8 mouse cellular contexts compared by ENCODE assay signal in genomic region chr5:144963817-144964261, GRCm38 (mm10). TPM values are rescaled to one million over a fixed set of nuclear protein-coding genes. Genes with fewer than 3 reads are reported as not detected.
DNase-seq lines count a peak whose midpoint lies in the region; ATAC-seq and TF ChIP-seq lines count a peak whose summit lies in the region.

No protein-coding gene starts in this region.

- peaks cover 35% of the 10 kb centered on the region for H3K4me1 ChIP-seq in forebrain, embryonic 16.5 days (replicated peaks; ENCODE audit: control insufficient read depth, insufficient read depth, low read length)
- peaks cover 16% of the 10 kb centered on the region for H3K4me1 ChIP-seq in lung, embryonic 14.5 days (ENCODE audit: insufficient read depth)
- H3K4me1 ChIP-seq in neural tube, embryonic 14.5 days (ENCODE audit: control insufficient read depth, insufficient read depth, low read length): peaks cover 15% of the 10 kb centered on the region

- 0 out of 2 replicates have a peak overlapping the region, but pooled peaks have one; percentile 5 for H3K4me3 ChIP-seq in forebrain, embryonic 16.5 days (replicated peaks; ENCODE audit: low read length)
- peak overlapping the region; percentile 81 for H3K4me3 ChIP-seq in lung, embryonic 14.5 days (ENCODE audit: low read depth, low read length)
- 0 out of 2 replicates have a peak overlapping the region, but pooled peaks have one; percentile 10 for H3K4me3 ChIP-seq in neural tube, embryonic 14.5 days (ENCODE audit: low read depth, low read length)

- no peaks in the 10 kb centered on the region for H3K36me3 ChIP-seq in forebrain, embryonic 16.5 days (ENCODE audit: control insufficient read depth, insufficient read depth)
- no peaks in the 10 kb centered on the region for H3K36me3 ChIP-seq in lung, embryonic 14.5 days (ENCODE audit: insufficient read depth)
- H3K36me3 ChIP-seq in neural tube, embryonic 14.5 days (ENCODE audit: control insufficient read depth, insufficient read depth, low read length): no peaks in the 10 kb centered on the region

- peak; percentile 93 for DNase-seq in ES-CJ7 (ENCODE audit: low read depth, low spot score)
- DNase-seq in brain, embryonic 14.5 days (ENCODE audit: low read depth): peak; percentile 67
- DNase-seq in heart, postnatal 36 days: peak; percentile 63 to 65
- DNase-seq in kidney, postnatal 4 days: peak; percentile 82 to 86
- DNase-seq in lung, embryonic 14.5 days: peak; percentile 85
- peak; percentile 56 to 60 for DNase-seq in thymus, postnatal 10 days (ENCODE audit: low spot score in 2 of 2)

- ATAC-seq in forebrain, embryonic 16.5 days: peak; percentile 3; the same call in 1 of the 2 replicates
- ATAC-seq in lung, embryonic 14.5 days (ENCODE audit: insufficient read depth): peak; percentile 59
- 0 out of 2 replicates have a peak, but pooled peaks have one; percentile 8 for ATAC-seq in neural tube, embryonic 14.5 days (ENCODE audit: low read depth)

- no peak overlapping the region for H3K9ac ChIP-seq in forebrain, embryonic 16.5 days (replicated peaks; ENCODE audit: low read depth, low read length)
- peak overlapping the region; percentile 40; the same call in 1 of the 2 replicates for H3K9ac ChIP-seq in lung, embryonic 14.5 days
- H3K9ac ChIP-seq in neural tube, embryonic 14.5 days (replicated peaks; ENCODE audit: low read depth, low read length): 0 out of 2 replicates have a peak overlapping the region, but pooled peaks have one; percentile 22

- peak overlapping the region; percentile 82 for H3K4me2 ChIP-seq in forebrain, embryonic 16.5 days (ENCODE audit: low read length)
- peak overlapping the region; percentile 81 for H3K4me2 ChIP-seq in lung, embryonic 14.5 days
- H3K4me2 ChIP-seq in neural tube, embryonic 14.5 days (ENCODE audit: low read depth, low read length): peak overlapping the region; percentile 76

- TF ChIP-seq POLR2A in brain, embryonic 14.5 days (IDR thresholded peaks at IDR 0.05; ENCODE audit: borderline replicate concordance, extremely low read depth, insufficient read depth, insufficient read length, poor library complexity, severe bottlenecking): no peak

- no peaks in the 10 kb centered on the region for H3K9me3 ChIP-seq in forebrain, embryonic 16.5 days (ENCODE audit: control insufficient read depth, low read length)
- H3K9me3 ChIP-seq in lung, embryonic 14.5 days (ENCODE audit: low read depth, low read length): no peaks in the 10 kb centered on the region
- H3K9me3 ChIP-seq in neural tube, embryonic 14.5 days (ENCODE audit: control insufficient read depth, low read length): no peaks in the 10 kb centered on the region

- H3K27me3 ChIP-seq in forebrain, embryonic 16.5 days (replicated peaks; ENCODE audit: control insufficient read depth, insufficient read depth, low read length): no peaks in the 10 kb centered on the region; the same call in 1 of the 2 replicates
- H3K27me3 ChIP-seq in lung, embryonic 14.5 days (ENCODE audit: insufficient read depth, low read length): no peaks in the 10 kb centered on the region
- H3K27me3 ChIP-seq in neural tube, embryonic 14.5 days (ENCODE audit: control insufficient read depth, insufficient read depth, low read length): no peaks in the 10 kb centered on the region

- peak overlapping the region; percentile 59 for H3K27ac ChIP-seq in forebrain, embryonic 16.5 days (ENCODE audit: low read length)
- H3K27ac ChIP-seq in lung, embryonic 14.5 days (ENCODE audit: low read depth): peak overlapping the region; percentile 80
- peak overlapping the region; percentile 40; the same call in 1 of the 2 replicates for H3K27ac ChIP-seq in neural tube, embryonic 14.5 days (ENCODE audit: low read depth, low read length)

- intact Hi-C loops in heart, postnatal 36 days (cut with DNase I): loop anchor here (2.0 to 10.0 kb wide), 2 partner anchors 49 to 199 kb away; partner anchors contain the start of genes Tmem130 and Trrap

- WGBS in forebrain, embryonic 16.5 days: 6% methylated on average over 13 of the region's 13 CpGs
- 3% methylated on average over 13 of the region's 13 CpGs for WGBS in lung, embryonic 14.5 days
- 8% methylated on average over 13 of the region's 13 CpGs for WGBS in neural tube, embryonic 14.5 days

- TF ChIP-seq CTCF in brain, embryonic 14.5 days (IDR thresholded peaks at IDR 0.05; ENCODE audit: borderline replicate concordance, extremely low read depth, insufficient read depth, insufficient read length): no peak
- no peak for TF ChIP-seq CTCF in lung, embryonic 14.5 days (IDR thresholded peaks at IDR 0.05; ENCODE audit: low read depth)

RNA-seq across cellular contexts. Expression of gene Smurf1, which starts 1.8 kb away (rescaled TPM):
- polyA plus RNA-seq in brain, embryonic 14.5 days (2012; rRNA removed): 50.6 and 65.4 TPM in 2 replicates
- 25.4 and 28.2 TPM in 2 replicates for polyA plus RNA-seq in forebrain, embryonic 16.5 days (2015; fragmentation: Nextera tagmentation; extraction: Ambion mirVana)
- total RNA-seq in heart, postnatal 36 days (2021): 10 to 100 TPM; 24.6 to 27.2 TPM
- polyA plus RNA-seq in lung, embryonic 14.5 days (2014; fragmentation: Nextera tagmentation; extraction: Ambion mirVana): 27.0 and 28.3 TPM in 2 replicates
- polyA plus RNA-seq in neural tube, embryonic 14.5 days (2014; fragmentation: Nextera tagmentation; extraction: Ambion mirVana): 30.3 and 32.9 TPM in 2 replicates

Comparison
In these comparisons a context has a peak if more than half of its experiments do, and no peak if none do; other contexts are left out.
1. Peak in every context shown above with its lines: DNase-seq, ATAC-seq, H3K4me3 ChIP-seq and H3K27ac ChIP-seq.
2. ATAC-seq: peak in every context shown above with its lines; median percentile 59 in lung, embryonic 14.5 days; 8 in neural tube, embryonic 14.5 days; 3 in forebrain, embryonic 16.5 days.
3. H3K4me3 ChIP-seq: peak in every context shown above with its lines; median percentile 81 in lung, embryonic 14.5 days; 10 in neural tube, embryonic 14.5 days; 5 in forebrain, embryonic 16.5 days.